Mouse (Mus musculus) cerebellum, adult 8-10 months (tissue): ENCODE measurements at regions not wholly inside any gene's neighbourhood (a gene's known extent, or its start where the extent isn't known, plus 50 kb on each side); places are given as distances from the start of the nearest gene placed in this dataset.

Experiments
- DNase-seq: peaks from one replicate; pipeline ENCODE4 v3.0.0; 2022

GRCm38 (mm10) chr3:102664665-102665190, 69.6 kb upstream of the Tspan2 start:
- no peak for DNase-seq

GRCm38 (mm10) chr3:102667796-102668195, 66.5 kb upstream of the Tspan2 start:
- no peak for DNase-seq

GRCm38 (mm10) chr3:102668556-102668955, 65.8 kb upstream of the Tspan2 start:
- no peak for DNase-seq

GRCm38 (mm10) chr3:102669951-102670350, 64.4 kb upstream of the Tspan2 start:
- DNase-seq, result no peak

- DNase-seq, result no peak
Observed at GRCm38 (mm10) chr3:102670557-102670956, 63.8 kb upstream of the Tspan2 start.

- no peak for DNase-seq
Observed at GRCm38 (mm10) chr3:102670972-102671371, 63.4 kb upstream of the Tspan2 start.

GRCm38 (mm10) chr3:102673506-102673905, 60.8 kb upstream of the Tspan2 start:
- no peak for DNase-seq

- no peak for DNase-seq
Observed at GRCm38 (mm10) chr3:102674068-102674467, 60.3 kb upstream of the Tspan2 start.

GRCm38 (mm10) chr3:102676946-102677534, 57.3 kb upstream of the Tspan2 start:
- DNase-seq, result peak; percentile 39

- no peak for DNase-seq
Observed at GRCm38 (mm10) chr3:102678516-102678915, 55.8 kb upstream of the Tspan2 start.

- DNase-seq, result no peak
Observed at GRCm38 (mm10) chr3:102682424-102682823, 51.9 kb upstream of the Tspan2 start.

- DNase-seq, result no peak
Observed at GRCm38 (mm10) chr3:102683541-102683940, 50.8 kb upstream of the Tspan2 start.
